Mouse (Mus musculus) heart, embryonic 11.5 days (tissue): ENCODE data around the gene Ubp1. TPM values are rescaled to one million over a fixed set of nuclear protein-coding genes. Genes with fewer than 3 reads are reported as not detected.

Experiments
- ATAC-seq: fragments of 200-750 bp; cut with Nextera tagmentation; replicated peaks from 2 replicates; pipeline ENCODE4 v1.8.0; 2017; ENCODE audit warnings: moderate library complexity; ENCODE audit not compliant: insufficient number of reproducible peaks, low FRiP score, low TSS enrichment
- H3K27ac ChIP-seq: fragments of 300-500 bp; sonication (generic); 2 replicates; pipeline ENCODE4 v1.5.1; 2014; ENCODE audit warnings: mild to moderate bottlenecking, low read depth, low read length
- H3K27me3 ChIP-seq: fragments of 300-500 bp; sonication (generic); 2 replicates; pipeline ENCODE4 v1.6.1; 2014; ENCODE audit warnings: mild to moderate bottlenecking, low read length, mixed read lengths; ENCODE audit not compliant: control insufficient read depth, insufficient read depth
- H3K36me3 ChIP-seq: fragments of 300-500 bp; sonication (generic); 2 replicates; pipeline ENCODE4 v1.6.1; 2014; ENCODE audit warnings: mild to moderate bottlenecking, low read length, moderate library complexity, mixed read lengths; ENCODE audit not compliant: control insufficient read depth, insufficient read depth
- H3K4me1 ChIP-seq: fragments of 300-500 bp; sonication (generic); 2 replicates; pipeline ENCODE4 v1.6.1; 2014; ENCODE audit warnings: low read length; ENCODE audit not compliant: control insufficient read depth, insufficient read depth
- H3K4me2 ChIP-seq: fragments of 300-500 bp; sonication (generic); 2 replicates; pipeline ENCODE4 v1.6.1; 2014; ENCODE audit warnings: mild to moderate bottlenecking, moderate library complexity
- H3K4me3 ChIP-seq: fragments of 300-500 bp; sonication (generic); 2 replicates; pipeline ENCODE4 v1.5.1; 2014; ENCODE audit warnings: low read depth, low read length
- H3K9ac ChIP-seq: fragments of 300-500 bp; sonication (generic); 2 replicates; pipeline ENCODE4 v1.6.1; 2014; ENCODE audit warnings: mild to moderate bottlenecking, low read depth, low read length, moderate library complexity
- H3K9me3 ChIP-seq: fragments of 300-500 bp; sonication (generic); replicated peaks from 2 replicates; pipeline ENCODE4 v1.6.1; 2016; ENCODE audit warnings: low read length; ENCODE audit not compliant: control insufficient read depth
- WGBS: fragments of 180-500 bp; shearing (Covaris S2); extraction: QIAGEN DNeasy Blood & Tissue Kit; methylation state at CpG from one replicate; pipeline ENCODE4 v1.1.7; 2014; ENCODE audit not compliant: insufficient replicate concordance; 5-methylcytosine and 5-hydroxymethylcytosine counted together
- polyA plus RNA-seq: library from polyadenylated mRNA; unstranded; fragments of >200 nt; fragmentation: Nextera tagmentation; extraction: Ambion mirVana; gene quantifications from 2 replicates; pipeline ENCODE4 v1.2.1, GENCODE M21; 2014

The Ubp1 gene
- polyA plus RNA-seq, 1 experiment from 2014 or later = 34.1 TPM

GRCm38 (mm10) chr9:114011203-114011602, 80.5 kb downstream of the Ubp1 start:
- no peaks in the 10 kb centered on the region for H3K4me1 ChIP-seq
- H3K9ac ChIP-seq = no peak overlapping the region
- no peaks in the 10 kb centered on the region for H3K36me3 ChIP-seq
- no peaks in the 10 kb centered on the region for H3K27me3 ChIP-seq
- peak; percentile 65; the same call in 1 of the 2 replicates for ATAC-seq
- H3K27ac ChIP-seq = no peak overlapping the region
- no peaks in the 10 kb centered on the region for H3K9me3 ChIP-seq
- H3K4me3 ChIP-seq = no peak overlapping the region
- whole genome bisulfite sequencing = 47% methylated on average over 18 of the region's 18 CpGs
- no peak overlapping the region for H3K4me2 ChIP-seq

GRCm38 (mm10) chr9:114014034-114014433, 83.3 kb downstream of the Ubp1 start:
- no peak for ATAC-seq
- Histone ChIP-seq H3K27ac (no peak overlapping the region), H3K27me3 (no peaks in the 10 kb centered on the region), H3K4me3 (no peak overlapping the region), H3K9me3 (no peaks in the 10 kb centered on the region), H3K4me1 (no peaks in the 10 kb centered on the region), H3K36me3 (no peaks in the 10 kb centered on the region), H3K9ac (no peak overlapping the region), H3K4me2 (no peak overlapping the region)
- 50% methylated on average over 1 of the region's 1 CpGs for WGBS

GRCm38 (mm10) chr9:114015724-114016123, 85.0 kb downstream of the Ubp1 start:
- WGBS = 77% methylated on average over 4 of the region's 4 CpGs
- no peak overlapping the region for H3K4me3 ChIP-seq
- H3K27ac ChIP-seq = no peak overlapping the region
- H3K4me2 ChIP-seq = no peak overlapping the region
- no peaks in the 10 kb centered on the region for H3K36me3 ChIP-seq
- no peaks in the 10 kb centered on the region for H3K9me3 ChIP-seq
- no peaks in the 10 kb centered on the region for H3K27me3 ChIP-seq
- no peak overlapping the region for H3K9ac ChIP-seq
- no peaks in the 10 kb centered on the region for H3K4me1 ChIP-seq
- no peak for ATAC-seq

GRCm38 (mm10) chr9:114016402-114016801, 85.7 kb downstream of the Ubp1 start:
- Histone ChIP-seq H3K4me1 (no peaks in the 10 kb centered on the region), H3K27ac (no peak overlapping the region), H3K9ac (no peak overlapping the region), H3K4me3 (no peak overlapping the region), H3K27me3 (no peaks in the 10 kb centered on the region), H3K4me2 (no peak overlapping the region), H3K9me3 (no peaks in the 10 kb centered on the region), H3K36me3 (no peaks in the 10 kb centered on the region)
- ATAC-seq = no peak
- 77% methylated on average over 4 of the region's 4 CpGs for WGBS

- H3K9me3 ChIP-seq = no peaks in the 10 kb centered on the region
- no peaks in the 10 kb centered on the region for H3K4me1 ChIP-seq
- H3K9ac ChIP-seq = no peak overlapping the region
- no peak overlapping the region for H3K27ac ChIP-seq
- no peaks in the 10 kb centered on the region for H3K36me3 ChIP-seq
- no peak for ATAC-seq
- H3K4me3 ChIP-seq = no peak overlapping the region
- H3K4me2 ChIP-seq = no peak overlapping the region
- WGBS = 80% methylated on average over 7 of the region's 7 CpGs
- H3K27me3 ChIP-seq = no peaks in the 10 kb centered on the region
Measured at GRCm38 (mm10) chr9:114019012-114019762, 88.5 kb downstream of the Ubp1 start.

GRCm38 (mm10) chr9:114022141-114022540, 91.4 kb downstream of the Ubp1 start:
- no peak for ATAC-seq
- H3K27me3 ChIP-seq = no peaks in the 10 kb centered on the region
- WGBS = 36% methylated on average over 4 of the region's 4 CpGs

GRCm38 (mm10) chr9:114025182-114025581, 94.4 kb downstream of the Ubp1 start:
- H3K4me3 ChIP-seq = no peak overlapping the region
- no peaks in the 10 kb centered on the region for H3K4me1 ChIP-seq
- H3K27ac ChIP-seq = no peak overlapping the region
- WGBS = 55% methylated on average over 9 of the region's 9 CpGs
- no peak for ATAC-seq
- no peaks in the 10 kb centered on the region for H3K9me3 ChIP-seq
- H3K9ac ChIP-seq = no peak overlapping the region
- H3K27me3 ChIP-seq = no peaks in the 10 kb centered on the region
- H3K36me3 ChIP-seq = no peaks in the 10 kb centered on the region
- H3K4me2 ChIP-seq = no peak overlapping the region

More at GRCm38 (mm10) chr9:114022141-114022540, 91.4 kb downstream of the Ubp1 start:
- no peak overlapping the region for H3K4me2 ChIP-seq
- H3K4me1 ChIP-seq = no peaks in the 10 kb centered on the region
- no peaks in the 10 kb centered on the region for H3K36me3 ChIP-seq
- no peak overlapping the region for H3K4me3 ChIP-seq
- H3K9ac ChIP-seq = no peak overlapping the region
- no peaks in the 10 kb centered on the region for H3K9me3 ChIP-seq
- no peak overlapping the region for H3K27ac ChIP-seq

- 20% methylated on average over 8 of the region's 8 CpGs for WGBS
- no peak for ATAC-seq
- no peaks in the 10 kb centered on the region for H3K36me3 ChIP-seq
Measured at GRCm38 (mm10) chr9:114025846-114026245, 95.1 kb downstream of the Ubp1 start.

More at GRCm38 (mm10) chr9:114025846-114026245, 95.1 kb downstream of the Ubp1 start:
- Histone ChIP-seq H3K4me1 (no peaks in the 10 kb centered on the region), H3K9me3 (no peaks in the 10 kb centered on the region), H3K27me3 (no peaks in the 10 kb centered on the region), H3K9ac (peak overlapping the region; percentile 71), H3K4me3 (peak overlapping the region; percentile 58), H3K27ac (no peak overlapping the region), H3K4me2 (peak overlapping the region; percentile 90)
